Mouse (Mus musculus) right cerebral cortex, postnatal 36 days (tissue): Measurements from ENCODE around the gene Rragb.
"Not testable (repeated sequence)": the region's sequence is repeated elsewhere in the genome, so short reads cannot be mapped to it uniquely, and the experiment has no call there.

Source experiments
- DNase-seq, 2 experiments: peaks; one replicate each; pipeline ENCODE4 v3.0.0; 2022; ENCODE audit warnings: low spot score in 2 of 2, mixed read lengths in 1 of 2

Gene Rragb

DNA sequence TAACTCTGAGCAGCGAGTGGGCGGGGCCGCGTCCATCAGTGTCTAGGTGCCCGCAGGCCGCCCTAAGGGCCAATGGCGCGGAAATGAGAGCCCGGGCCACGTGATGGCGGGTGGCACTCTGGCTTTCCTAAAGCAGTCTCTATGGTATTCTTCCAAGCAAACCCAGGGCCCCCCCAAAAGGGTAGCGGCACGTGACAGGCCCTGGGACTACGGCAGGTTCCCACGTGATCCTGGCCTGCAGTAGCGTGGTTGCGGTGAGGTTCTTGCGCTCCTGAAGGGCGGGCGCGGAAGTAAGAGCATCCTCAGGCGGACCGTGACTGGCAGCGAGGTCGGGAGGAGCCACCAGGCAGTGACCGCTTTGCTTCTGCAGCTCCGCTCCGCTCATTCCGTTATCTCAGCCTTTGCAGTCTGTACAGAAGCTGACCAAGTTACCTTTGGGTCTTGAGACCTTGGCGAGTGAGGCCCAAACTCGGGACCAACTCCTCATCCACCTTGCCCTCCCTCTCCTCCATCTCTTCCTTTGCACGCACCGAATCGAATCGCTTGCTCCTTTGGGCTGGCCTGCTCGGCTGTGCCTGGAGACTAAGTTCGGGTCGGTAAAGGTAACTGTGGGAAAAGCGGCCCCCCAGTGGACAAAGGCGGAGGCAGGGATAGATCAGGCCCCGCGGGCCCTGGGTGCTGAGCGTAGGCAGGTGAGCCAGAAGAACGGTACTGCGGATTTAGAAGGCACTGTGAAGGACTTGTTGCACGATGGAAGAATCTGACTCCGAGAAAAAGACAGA, at the start of gene Rragb:
Gene Rragb, plus strand, starts transcription at position 248 of the 782 bp plus-strand sequence.
- DNase-seq, result peak; percentile 84 to 85

DNA sequence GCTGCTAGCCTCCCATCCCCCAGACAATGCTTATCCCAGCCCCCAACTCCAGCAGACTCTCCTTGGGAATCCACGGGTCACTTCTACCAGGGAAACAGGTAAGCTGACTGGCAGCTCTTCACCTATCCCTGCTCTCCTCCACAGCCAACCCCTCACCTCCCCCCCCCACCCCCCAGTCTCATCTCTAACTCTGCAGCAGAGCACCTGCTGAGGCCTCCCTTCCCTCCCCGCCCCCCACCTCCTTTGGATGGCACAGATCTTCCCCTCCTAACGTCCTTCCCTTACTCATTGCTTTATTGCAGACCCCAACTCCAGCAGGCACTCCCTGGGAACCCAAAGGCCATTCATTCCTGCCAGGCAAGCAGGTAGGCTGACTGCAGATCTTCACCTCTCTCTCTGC, 21.3 kb upstream of the Rragb start, which contains the start of gene Foxr2:
Gene Foxr2, plus strand, starts transcription at position 301 of the 400 bp plus-strand sequence.
- DNase-seq, result no peak

DNA sequence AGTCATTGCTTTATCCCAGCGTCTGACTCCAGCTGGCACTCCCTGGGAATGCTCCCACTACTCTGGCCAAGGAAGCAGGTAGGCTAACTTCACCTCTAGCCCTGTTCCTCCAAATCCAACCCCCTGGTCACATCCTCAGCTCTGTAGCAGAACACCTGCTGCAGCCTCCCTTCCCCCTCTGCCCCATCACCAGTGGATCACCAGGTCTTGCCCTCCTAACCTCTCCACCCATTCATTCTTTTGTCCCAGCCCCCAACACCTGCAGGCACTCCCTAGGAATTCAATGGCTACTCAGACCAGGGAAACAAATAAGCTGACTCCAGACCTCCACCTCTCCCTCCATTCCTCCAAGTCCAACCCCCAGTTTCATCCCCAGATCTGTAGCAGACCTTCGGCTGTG, 20.8 kb upstream of the Rragb start:
- no peak for DNase-seq

DNA sequence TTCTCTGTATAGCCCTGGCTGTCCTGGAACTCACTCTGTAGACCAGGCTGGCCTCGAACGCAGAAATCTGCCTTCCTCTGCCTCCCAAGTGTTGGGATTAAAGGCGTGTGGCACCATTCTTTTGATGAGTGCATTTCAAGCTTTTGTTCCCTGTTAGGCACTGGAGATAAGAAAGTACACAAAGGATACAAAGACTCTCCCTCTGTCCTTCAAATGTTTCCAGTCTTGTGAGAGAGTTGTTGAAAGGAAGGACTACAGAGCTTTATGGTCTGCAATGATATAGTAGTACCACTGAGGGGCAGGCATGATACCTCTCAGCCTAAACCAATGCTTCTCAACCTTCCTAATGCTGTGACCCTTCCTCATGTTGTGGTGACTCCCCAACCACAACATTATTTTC, 2.9 kb downstream of the Rragb start:
- no peak for DNase-seq

DNA sequence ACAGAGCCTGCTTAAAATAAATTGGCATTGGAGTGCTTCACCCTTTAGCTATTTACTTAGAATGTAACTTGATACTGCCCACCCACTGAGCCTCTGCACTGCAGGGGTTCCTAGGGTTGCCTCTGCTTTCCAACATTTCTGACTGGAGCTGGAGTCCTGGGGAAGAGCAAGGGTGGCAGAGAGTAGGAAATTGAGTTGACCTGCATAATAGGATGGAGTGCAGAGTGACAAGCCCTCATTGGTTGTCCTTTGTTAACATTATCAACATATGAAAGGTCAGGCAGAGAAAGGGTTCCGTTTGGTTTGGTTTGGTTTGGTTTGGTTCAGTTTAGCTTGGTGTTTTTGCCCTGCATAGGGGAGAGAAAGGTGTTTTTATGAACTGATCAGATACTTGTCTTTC, 12.0 kb downstream of the Rragb start:
- no peak for DNase-seq

DNA sequence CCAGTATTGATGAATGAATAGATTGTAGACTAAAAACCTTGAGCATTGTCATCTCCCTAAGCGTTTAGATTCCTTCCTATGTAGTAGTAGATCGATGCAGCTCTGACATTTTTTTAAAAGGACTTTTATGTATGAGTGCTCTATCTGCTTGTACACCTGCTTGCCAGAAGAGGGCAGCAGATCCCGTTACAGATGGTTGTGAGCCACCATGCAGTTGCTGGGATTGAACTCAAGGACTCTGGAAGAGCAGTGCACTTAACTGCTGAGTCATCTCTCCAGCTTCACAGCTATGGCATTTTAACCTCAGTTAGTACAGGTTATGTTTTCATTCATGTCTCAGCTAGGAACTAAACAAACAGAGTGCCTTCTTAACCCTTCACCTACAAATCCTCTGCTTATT, 15.5 kb downstream of the Rragb start:
- DNase-seq, result no peak

DNA sequence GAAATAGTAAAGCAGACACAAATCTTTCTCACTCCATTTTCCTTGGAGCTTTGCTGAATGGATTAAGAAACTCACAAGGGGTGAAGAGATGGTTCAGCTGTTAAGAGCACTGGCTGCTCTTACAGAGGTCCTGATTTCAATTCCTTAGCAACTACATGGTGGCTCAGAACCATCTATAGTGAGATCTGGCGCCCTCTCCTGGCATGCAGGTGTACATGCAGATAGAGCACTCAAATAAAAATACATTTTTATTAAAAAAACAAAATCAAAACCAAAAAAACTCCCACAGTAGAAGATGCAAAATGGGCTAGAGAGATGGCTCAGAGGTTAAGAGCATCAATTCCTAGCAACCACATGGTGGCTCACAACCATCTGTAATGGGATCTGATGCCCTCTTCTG, 35.0 kb downstream of the Rragb start:
- DNase-seq, result no peak

DNA sequence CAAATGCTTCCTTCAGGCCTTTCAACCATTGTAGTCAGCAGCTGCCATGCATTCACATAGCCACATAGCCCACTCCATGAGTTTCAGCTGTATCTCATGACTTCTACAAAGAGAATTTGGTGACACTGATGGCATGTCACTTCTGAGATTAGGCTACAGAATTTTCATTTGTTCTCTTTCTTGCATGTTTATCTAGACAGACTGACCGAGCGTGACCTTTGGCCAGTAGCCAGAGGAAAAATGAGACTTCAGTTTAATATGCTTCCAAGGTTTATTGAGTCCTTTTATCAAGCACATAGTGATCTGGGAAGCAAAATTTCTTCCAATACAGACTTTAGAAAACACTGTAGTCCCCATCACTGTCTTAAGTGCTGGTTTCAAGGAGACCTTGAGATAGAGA, 42.4 kb downstream of the Rragb start:
- no peak for DNase-seq

DNA sequence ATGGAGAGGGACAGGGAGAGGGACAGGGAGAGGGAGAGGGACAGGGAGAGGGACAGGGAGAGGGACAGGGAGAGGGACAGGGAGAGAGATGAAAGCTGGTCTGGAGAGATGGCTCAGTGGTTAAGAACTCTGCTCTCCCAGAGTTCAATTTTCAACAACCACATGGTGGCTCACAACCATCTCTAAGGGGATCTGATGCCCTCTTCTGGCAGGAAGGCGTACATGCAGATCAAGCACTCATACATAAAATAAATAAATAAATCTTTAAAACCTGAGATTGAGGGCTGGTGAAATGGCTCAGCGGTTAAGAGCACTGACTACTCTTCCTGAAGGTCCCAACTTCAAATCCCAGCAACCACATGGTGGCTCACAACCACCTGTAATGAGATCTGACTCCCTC, 59.4 kb downstream of the Rragb start:
- not testable (repeated sequence) for DNase-seq

DNA sequence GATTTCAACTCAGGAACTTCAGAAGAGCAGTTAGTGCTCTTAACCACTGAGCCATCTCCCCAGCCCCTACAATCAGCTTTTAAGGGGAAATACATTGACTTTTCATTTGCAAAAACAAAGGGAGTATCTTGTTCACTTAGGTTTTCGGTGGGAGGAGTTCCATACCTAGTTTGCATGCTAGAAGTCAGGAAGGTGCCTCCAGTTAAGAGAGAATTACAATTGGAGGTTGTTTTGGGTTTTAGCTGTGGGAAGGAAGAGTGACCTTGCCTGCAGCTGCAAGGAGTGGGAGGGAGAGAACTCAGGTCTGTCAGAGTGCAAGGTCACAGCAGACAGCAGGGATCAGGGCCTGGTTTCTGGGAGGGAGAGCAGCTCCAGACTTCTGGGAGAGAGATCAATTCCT, 71.3 kb downstream of the Rragb start:
- DNase-seq, result no peak
